Mouse (Mus musculus): ENCODE measurements around the gene Gm8947.
"Not testable (repeated sequence)": the region's sequence is repeated elsewhere in the genome, so short reads cannot be mapped to it uniquely, and the experiment has no call there.

DNA sequence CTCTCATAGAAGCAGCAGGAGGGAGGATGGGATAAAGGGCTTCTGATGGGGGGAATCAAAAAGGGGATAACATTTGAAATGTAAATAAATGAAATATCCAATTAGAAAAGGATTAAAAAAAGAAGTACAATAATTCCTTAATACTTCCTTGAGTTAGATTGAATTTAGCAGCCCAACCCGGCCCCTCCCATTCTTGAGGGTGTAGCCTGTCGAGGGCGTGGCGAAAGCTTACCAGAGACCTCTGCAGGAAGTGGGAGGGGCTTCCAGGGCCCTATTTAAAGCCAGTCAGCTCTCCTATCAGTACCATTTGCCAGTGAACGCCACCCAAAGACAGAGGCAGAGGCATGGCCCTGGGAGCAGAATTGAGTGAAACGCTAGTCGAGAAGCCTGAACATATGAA is 9.9 kb upstream of the Gm8947 start, which contains the start of gene Gm47985:
- TF ChIP-seq KAT2A (IDR thresholded peaks at IDR 0.05; ENCODE audit: insufficient replicate concordance, low read length); ZKSCAN1 (IDR thresholded peaks at IDR 0.05; ENCODE audit: borderline replicate concordance, low read depth, low read length); RAD21 (IDR thresholded peaks at IDR 0.05; ENCODE audit: low read depth, low read length); HCFC1 (IDR thresholded peaks at IDR 0.05; ENCODE audit: low read depth, low read length); EP300 (IDR thresholded peaks at IDR 0.05; ENCODE audit: low read length); CTCF (conservative IDR thresholded peaks at IDR 0.05 in 1 of 2, IDR thresholded peaks at IDR 0.05 in 1 of 2; ENCODE audit: low read depth in 2 of 2, low read length in 2 of 2); CHD2 (IDR thresholded peaks at IDR 0.05; ENCODE audit: low read length); ZC3H11A (IDR thresholded peaks at IDR 0.05; ENCODE audit: low read depth, low read length): not testable (repeated sequence)
